Mouse (Mus musculus) cerebellum, postnatal 25 days (tissue): ENCODE measurements around the gene Cyp17a1.
A peak's percentile ranks its signal among the peaks of the same experiment; 100 is the strongest.

Experiments
- DNase-seq, 2 experiments: peaks; one replicate each; pipeline ENCODE4 v3.0.0; 2021; ENCODE audit warnings: mixed read lengths in 2 of 2

Cyp17a1 gene

GRCm38 (mm10) chr19:46669802-46670201 lies 3.2 kb downstream of the Cyp17a1 start:
- no peak for DNase-seq

DNA sequence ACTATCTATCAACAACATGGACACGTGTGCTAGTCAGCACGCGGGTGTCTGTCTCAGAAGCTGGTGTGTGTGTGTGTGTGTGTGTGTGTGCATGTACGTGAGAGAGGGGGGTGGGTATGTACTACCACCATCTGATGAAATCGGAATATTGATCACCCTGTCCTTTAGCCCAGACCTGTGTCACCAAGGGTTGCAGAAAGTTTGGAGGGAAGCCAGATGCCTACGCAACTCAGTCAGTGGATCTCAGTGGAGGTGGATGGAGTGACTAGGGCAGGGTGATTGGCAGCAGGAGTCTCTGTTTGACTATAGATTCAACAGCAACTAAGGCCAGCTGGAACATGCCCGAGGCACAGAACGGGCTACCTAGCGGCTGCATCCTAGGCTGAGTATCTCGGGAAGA lies 4.7 kb downstream of the Cyp17a1 start:
- DNase-seq = no peak

GRCm38 (mm10) chr19:46667300-46667699 lies 5.7 kb downstream of the Cyp17a1 start:
- no peak for DNase-seq

DNA sequence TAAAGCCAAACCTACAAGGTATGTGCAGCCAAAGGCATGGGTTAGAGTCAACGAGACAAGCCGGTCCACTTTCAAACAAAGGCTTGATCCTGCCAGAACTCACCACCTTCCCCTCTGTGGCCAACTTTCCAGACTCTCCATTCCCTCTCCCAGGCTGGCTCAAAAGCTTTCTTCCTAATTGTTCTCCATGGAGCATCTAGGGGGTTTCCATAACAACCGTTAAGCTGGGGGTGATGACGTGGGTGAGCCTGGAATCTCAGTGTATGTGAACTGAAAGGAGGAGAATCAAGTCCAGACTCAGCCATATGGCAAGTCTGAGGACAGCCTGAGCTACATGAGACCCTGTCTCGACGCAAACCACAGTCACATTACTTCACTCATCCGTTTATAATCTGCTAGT lies 7.5 kb downstream of the Cyp17a1 start:
- no peak for DNase-seq

GRCm38 (mm10) chr19:46662784-46663183 lies 10.2 kb downstream of the Cyp17a1 start:
- no peak for DNase-seq

DNA sequence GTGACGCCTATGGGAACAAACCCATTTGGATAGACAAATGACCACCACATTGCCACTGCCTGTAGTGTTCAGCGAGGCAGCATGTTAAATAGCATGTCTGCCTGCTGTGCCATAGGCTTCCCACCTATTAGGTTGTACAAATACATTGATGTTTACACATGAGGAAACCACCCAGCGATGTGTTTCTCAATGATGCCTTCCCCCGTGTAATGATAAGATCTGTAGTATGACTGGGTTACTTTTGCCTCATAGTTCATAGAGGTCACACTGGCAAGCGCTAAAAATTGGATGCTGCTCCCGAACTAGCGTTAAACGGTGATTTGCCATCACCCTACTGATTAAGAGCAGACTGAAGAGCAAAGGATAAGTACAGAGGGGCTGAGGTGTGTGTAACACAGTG lies 10.8 kb downstream of the Cyp17a1 start:
- no peak for DNase-seq

DNA sequence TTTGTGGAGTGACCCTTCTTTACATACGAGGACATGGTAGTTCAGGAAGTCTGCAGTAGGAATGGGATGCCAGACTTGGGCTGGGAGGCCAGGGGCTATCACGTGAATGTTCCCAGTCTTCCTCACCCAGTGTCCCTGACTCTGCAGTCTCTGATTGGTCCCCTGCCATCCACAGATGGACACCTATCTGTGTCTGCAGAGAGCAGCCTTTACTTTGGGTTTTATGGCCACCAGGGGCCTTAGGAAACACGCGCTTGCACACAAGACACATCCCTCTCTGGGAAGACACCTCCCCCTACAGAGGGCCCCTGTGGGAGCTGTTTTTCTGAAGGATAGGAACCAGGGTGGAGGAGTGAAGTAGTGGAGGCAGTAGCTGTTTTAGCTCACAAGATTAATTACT lies 11.5 kb downstream of the Cyp17a1 start:
- no peak for DNase-seq

DNA sequence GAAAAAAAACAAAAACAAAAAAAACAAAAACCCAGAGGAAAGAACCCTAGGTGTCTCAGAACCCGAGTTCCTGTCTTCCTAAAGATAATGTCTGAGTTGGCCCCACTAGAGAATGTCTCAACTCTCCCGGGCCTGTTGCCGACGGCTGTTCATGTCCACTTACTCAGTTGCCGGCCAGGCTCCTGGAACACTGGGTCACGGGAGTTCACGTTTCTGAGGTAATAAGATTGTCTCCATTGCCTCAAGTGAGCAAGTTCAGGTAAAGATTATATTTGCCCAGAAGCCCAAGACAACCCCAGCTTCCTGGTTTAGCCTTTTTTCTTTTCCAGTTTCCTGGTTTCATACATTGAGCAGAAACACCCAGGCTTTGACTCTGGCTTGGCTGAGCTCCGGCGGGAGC lies 14.1 kb downstream of the Cyp17a1 start:
- no peak for DNase-seq

DNA sequence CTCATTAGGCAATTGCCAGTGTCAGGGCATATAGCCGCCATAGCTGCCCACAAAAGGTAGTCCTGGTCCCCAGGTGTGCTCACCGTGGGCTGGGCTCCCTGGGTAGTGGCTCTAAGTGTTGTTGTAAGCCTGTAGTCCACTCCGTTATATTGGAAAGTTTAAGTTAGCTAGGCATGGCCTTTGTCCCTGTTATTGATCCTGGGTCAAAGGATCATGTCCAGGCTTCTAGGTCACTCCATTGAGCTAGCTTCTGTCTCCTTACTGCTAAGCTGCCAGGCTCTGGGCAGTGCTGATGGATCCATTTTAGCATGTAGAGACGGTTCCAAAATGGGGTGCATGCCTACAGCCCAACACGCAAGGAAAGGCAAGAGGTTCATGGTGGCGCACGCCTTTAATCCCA lies 14.6 kb downstream of the Cyp17a1 start:
- no peak for DNase-seq

DNA sequence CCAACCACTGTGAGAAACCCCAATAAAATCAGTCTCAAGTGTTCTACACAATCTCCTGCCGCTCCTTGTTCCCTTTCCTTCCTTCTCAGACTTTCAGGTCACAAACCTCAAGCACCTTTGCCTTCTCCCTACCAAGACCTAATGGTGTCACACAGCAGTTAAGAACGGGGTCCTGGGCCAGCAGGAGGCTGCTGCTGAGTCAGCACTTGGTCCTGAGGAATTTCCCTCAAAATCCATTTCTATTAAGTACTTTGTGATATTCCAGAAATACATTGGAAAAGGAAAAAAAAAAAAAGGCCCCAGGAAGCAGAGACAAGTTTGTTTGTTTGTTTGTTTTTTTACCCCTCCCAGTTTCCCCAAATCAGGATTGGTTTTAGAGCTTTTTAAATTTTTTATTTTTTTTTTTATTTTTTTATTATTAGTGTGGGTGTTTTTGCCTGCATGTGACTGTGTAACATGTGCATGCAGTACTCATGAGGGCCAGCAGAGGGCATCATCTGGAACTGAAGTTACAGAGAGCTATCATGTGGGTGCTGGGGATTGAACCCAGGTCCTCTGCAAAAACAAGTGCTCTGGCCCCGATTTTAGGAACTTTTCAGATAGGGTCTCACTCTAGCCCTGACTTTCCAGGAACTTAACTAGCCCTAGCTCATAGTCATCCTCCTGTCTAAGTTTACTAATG lies 15.5 kb downstream of the Cyp17a1 start:
- DNase-seq = peak in 1 of 2 experiments; percentile 51

DNA sequence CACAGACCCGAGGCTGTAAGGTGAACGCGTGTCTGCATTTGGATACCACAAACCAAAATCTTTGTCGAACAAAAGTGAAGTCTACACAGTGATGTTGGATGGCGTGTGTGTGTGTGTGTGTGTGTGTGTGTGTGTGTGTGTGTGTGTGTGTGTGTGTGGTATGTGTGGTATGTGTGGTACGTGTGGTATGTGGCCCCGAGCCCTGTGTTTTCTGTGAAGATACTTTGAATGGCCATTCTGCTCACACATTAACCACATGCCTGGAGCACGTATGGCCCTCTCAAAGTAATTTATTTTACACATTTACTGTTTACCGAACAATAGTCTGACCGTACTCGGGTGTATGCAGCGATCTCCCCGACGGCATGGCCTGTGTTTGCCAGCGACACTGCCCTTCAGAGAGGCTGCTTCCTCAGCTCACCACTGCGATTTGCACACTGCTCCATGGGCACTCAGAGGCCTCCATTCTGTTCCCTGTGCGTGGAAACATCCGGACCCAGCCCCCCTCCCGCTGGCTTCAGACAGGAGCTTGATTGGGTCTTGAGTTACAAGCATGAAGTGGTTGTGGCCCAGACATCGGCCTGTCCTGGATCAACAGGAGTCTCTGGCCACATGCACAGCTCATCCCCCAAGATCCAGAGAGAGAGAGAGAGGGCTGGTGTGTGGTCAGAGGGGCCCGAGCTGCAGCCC lies 16.7 kb downstream of the Cyp17a1 start:
- DNase-seq = no peak

- no peak for DNase-seq
These were observed 17.3 kb downstream of the Cyp17a1 start for GRCm38 (mm10) chr19:46655626-46656025.

DNA sequence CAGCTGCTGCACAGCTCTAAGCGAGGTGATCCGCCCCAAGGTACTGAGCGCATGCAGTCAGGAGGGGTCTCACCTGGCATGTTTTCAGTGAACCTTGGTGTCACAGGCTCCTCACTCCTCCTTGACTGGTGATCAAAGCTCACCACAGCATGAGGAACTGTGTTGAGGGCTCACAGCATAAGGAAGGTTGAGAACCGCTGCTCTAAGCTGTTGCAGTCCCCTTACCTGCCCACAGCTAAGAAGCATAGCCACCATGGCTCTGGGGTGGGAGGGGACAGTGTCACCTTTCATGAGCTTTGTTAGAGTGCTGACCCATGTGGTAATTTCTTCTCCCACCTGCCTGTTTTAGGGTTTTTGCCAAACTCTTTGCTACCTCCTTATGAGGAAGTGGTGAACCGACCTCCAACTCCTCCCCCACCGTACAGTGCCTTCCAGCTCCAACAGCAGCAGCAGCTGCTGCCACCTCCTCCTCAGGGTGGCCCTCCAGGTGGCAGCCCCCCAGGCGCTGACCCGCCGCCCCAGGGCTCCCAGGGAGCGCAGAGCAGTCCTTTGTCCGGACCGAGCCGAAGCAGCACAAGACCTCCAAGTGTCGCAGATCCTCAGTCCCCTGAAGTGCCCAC lies 19.2 kb downstream of the Cyp17a1 start:
- no peak for DNase-seq

- DNase-seq = no peak
These were observed 19.8 kb downstream of the Cyp17a1 start for GRCm38 (mm10) chr19:46653188-46653587.

DNA sequence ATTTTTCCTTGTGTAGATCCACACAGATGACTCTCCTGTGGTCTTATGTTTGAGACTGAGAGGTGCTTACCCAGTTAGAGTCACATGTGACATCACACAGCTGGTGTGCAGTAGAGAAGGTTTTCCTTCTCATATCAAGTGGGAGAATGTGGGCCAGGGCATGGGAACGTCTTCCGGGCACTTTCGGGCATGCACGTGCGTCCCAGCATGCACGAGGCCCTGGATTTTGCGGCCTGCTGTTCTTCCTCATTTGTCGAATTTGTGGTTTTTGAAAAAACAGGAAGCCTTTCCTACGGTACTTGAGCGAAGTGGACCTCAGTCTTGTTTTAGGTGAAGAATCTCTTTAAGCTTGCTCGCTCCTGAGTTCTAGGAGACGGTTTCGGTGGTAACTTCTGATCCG lies 24.4 kb downstream of the Cyp17a1 start:
- DNase-seq = no peak

DNA sequence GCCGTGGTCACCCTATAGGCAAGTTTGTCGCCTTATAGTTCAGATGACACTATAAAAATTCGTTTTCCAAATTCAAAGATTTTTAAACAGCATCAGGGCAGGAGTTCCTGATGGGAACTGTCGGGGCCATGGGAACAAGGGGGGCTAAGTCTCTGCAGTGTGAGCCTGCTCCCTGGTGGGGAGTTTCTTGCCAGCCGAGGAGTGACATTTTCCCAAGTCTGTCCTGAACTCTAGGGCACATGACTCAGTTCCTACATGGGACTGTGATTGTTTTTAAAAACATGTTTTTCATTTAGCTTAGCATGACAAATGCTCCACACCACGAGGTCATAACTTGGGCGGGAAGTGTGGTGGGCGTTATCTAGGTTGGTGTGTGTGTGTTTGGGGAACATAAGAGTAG lies 25.1 kb downstream of the Cyp17a1 start:
- no peak for DNase-seq

DNA sequence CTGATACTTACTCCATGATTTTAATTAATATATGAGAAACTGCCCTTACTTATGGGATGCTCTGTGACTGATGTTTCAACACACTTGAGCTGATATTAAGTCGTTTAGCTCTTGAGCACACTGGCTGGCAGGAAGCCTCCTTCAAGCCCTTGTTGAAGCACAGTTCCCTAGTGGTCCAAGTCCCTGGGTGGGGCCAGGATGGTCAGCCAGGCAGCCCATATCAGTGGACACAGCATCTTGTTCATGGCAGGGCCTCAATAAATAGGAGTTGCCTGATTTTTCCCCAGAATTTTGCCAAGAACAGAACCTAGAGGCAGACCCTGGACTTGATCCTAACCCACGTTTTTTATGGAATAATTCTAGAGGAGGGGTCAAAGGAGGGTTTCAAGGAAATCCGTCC lies 25.7 kb downstream of the Cyp17a1 start:
- DNase-seq = no peak

DNA sequence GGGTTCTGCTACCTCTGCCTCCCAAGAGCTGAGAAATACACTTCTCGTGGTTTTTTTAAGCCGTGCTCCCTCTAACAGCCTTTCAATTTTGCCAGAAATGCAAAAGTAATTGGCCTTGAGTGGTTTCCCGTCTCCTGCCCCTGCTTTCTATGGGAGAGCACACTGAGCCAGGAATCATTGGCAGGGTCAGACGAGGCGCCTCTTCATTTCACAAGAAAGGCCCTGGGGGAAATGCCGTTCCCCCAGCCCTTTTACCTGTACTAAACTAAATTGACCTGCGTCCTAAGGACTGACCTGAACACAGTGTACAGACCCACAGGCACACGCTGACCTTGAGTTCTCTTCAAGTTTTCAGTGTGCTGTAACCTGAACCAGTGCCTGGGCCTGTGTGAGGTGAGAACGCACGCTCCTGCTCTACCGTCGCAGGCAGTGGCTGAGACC lies 26.9 kb downstream of the Cyp17a1 start:
- DNase-seq = no peak

GRCm38 (mm10) chr19:46644793-46645602 lies 28.0 kb downstream of the Cyp17a1 start:
- DNase-seq = peak; percentile 36 to 57

DNA sequence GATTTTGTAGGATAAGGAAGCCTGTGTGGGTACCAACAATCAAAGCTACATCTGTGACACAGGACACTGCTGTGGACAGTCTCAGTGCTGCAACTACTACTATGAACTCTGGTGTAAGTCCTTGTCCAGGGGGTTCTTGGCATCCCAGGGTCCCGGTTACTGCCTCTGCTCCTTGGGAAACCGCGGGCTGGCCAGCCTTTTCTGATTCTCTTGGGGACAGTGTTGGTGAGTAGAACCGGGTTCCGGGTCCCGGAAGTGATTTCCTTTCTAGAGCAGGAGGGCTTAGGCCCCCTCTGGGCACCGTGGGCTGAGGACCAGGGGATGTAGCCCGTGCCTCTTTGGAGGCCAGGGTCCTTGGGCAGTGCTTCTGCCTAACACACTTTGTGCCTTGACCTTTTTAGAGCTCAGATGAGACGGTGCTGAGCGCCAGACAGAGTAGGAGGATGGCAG lies 28.6 kb downstream of the Cyp17a1 start:
- DNase-seq = no peak

- DNase-seq = peak; percentile 37 to 44
These were observed 29.7 kb downstream of the Cyp17a1 start for GRCm38 (mm10) chr19:46643236-46643635.

GRCm38 (mm10) chr19:46642136-46642753 lies 30.7 kb downstream of the Cyp17a1 start:
- no peak for DNase-seq
